Mouse (Mus musculus) monocyte, adult 59 days (primary cell): ENCODE data around the gene Pitpna. TPM values are rescaled to one million over a fixed set of nuclear protein-coding genes. Genes with fewer than 3 reads are reported as not detected.

Experiments
- total RNA-seq, 2 experiments: library from RNA; stranded (reverse); gene quantifications; one replicate each; pipeline ENCODE4 v1.2.4; 2023

Pitpna gene
- total RNA-seq: 100 to 1,000 TPM; 398 to 416 TPM

GRCm38 (mm10) chr11:75587493-75588284 is at the start of gene Pitpna:
Gene Pitpna, plus strand, starts transcription at chr11:75588097.

GRCm38 (mm10) chr11:75630645-75631229 is 42.8 kb downstream of the Pitpna start, which contains the start of gene Inpp5k:
Gene Inpp5k, plus strand, starts transcription at chr11:75630988.

GRCm38 (mm10) chr11:75650311-75650710 is 62.4 kb downstream of the Pitpna start, which contains the start of gene Myo1c:
Gene Myo1c, plus strand, starts transcription at chr11:75650504.

Other genes with a start within 250 kb of the Pitpna start
- gene Rpa1, start 239.8 kb upstream of the Pitpna start, total RNA-seq: 10 to 100 TPM; 27.9 to 31.4 TPM
- 1 to 10 TPM; 2.9 to 3.1 TPM for gene Smyd4, start 239.7 kb upstream of the Pitpna start, total RNA-seq
- 10 to 100 TPM in 1 of 2 experiments, 1 to 10 TPM in 1; 9.7 to 10.2 TPM for gene Serpinf1, start 165.4 kb upstream of the Pitpna start, total RNA-seq
- under 1 TPM; 0.24 to 0.86 TPM for gene Serpinf2, start 148.5 kb upstream of the Pitpna start, total RNA-seq
- 10 to 100 TPM; 45.3 to 46.2 TPM for gene Wdr81, start 133.4 kb upstream of the Pitpna start, total RNA-seq
- gene Tlcd2, start 126.4 kb upstream of the Pitpna start, total RNA-seq: 1 to 10 TPM; 4.7 to 5.7 TPM
- 100 to 1,000 TPM; 112 to 118 TPM for gene Prpf8, start 101.3 kb upstream of the Pitpna start, total RNA-seq
- gene Rilp, start 78.0 kb upstream of the Pitpna start, total RNA-seq: 1 to 10 TPM; 6.6 to 9.5 TPM
- gene Scarf1, start 74.6 kb upstream of the Pitpna start, total RNA-seq: 1 to 10 TPM; 4.5 to 5.0 TPM
- 100 to 1,000 TPM; 172 TPM for gene Slc43a2, start 56.4 kb upstream of the Pitpna start, total RNA-seq
- 100 to 1,000 TPM; 101 to 111 TPM for gene Inpp5k, start 42.9 kb downstream of the Pitpna start, total RNA-seq
- gene Myo1c, start 62.4 kb downstream of the Pitpna start, total RNA-seq: 100 to 1,000 TPM; 168 to 182 TPM
- gene Crk, start 91.2 kb downstream of the Pitpna start, total RNA-seq: 100 to 1,000 TPM in 1 of 2 experiments, 10 to 100 TPM in 1; 95.5 to 118 TPM
- gene Ywhae, start 144.8 kb downstream of the Pitpna start, total RNA-seq: 100 to 1,000 TPM; 272 to 284 TPM
- not detected for gene Doc2b, start 208.0 kb downstream of the Pitpna start, total RNA-seq